Mouse (Mus musculus) MEL (cell line): ENCODE measurements around the gene Pakap. TPM values are rescaled to one million over a fixed set of nuclear protein-coding genes. Genes with fewer than 3 reads are reported as not detected.

ENCODE experiments used
- DNase-seq: peaks from one replicate; pipeline ENCODE4 v3.0.0; 2011; ENCODE audit warnings: low read depth, low spot score
- H3K27ac ChIP-seq: 2 replicates; pipeline ENCODE4 v1.5.1; 2012; ENCODE audit warnings: low read depth, mild to moderate bottlenecking, control low read depth, low read length, moderate library complexity; ENCODE audit not compliant: control insufficient read depth
- H3K27me3 ChIP-seq, 2 experiments: fragments of 150-350 bp in 1 of 2; sonication (generic) in 1 of 2; 2 replicates each; pipeline ENCODE4 v1.6.1; 2012; ENCODE audit warnings: low read length in 2 of 2, mild to moderate bottlenecking in 2 of 2, improper control_type of control experiment in 1 of 2, moderate library complexity in 1 of 2; ENCODE audit not compliant: insufficient read depth in 2 of 2, control insufficient read depth in 1 of 2
- H3K36me3 ChIP-seq, 2 experiments: 2 replicates each; pipeline ENCODE4 v1.6.1; 2012 to 2014; ENCODE audit warnings: low read length in 2 of 2, improper control_type of control experiment in 1 of 2, inconsistent platforms in 1 of 2, mild to moderate bottlenecking in 1 of 2; ENCODE audit not compliant: insufficient read depth in 2 of 2, control insufficient read depth in 1 of 2
- H3K4me1 ChIP-seq, 2 experiments: fragments of 150-350 bp in 1 of 2; sonication (generic) in 1 of 2; 2 replicates each; pipeline ENCODE4 v1.6.1; 2012; ENCODE audit warnings: low read length in 2 of 2, improper control_type of control experiment in 1 of 2, mild to moderate bottlenecking in 1 of 2; ENCODE audit not compliant: insufficient read depth in 2 of 2, control insufficient read depth in 1 of 2
- H3K4me3 ChIP-seq, 2 experiments: fragments of 150-350 bp in 1 of 2; sonication (generic) in 1 of 2; 2 replicates each; pipeline ENCODE4 v1.5.1; 2012; ENCODE audit warnings: low read depth in 2 of 2, low read length in 2 of 2, mild to moderate bottlenecking in 2 of 2, moderate library complexity in 2 of 2, control low read depth in 1 of 2, improper control_type of control experiment in 1 of 2; ENCODE audit not compliant: control insufficient read depth in 1 of 2, insufficient read depth in 1 of 2
- H3K79me2 ChIP-seq: 2 replicates; pipeline ENCODE4 v1.6.1; 2012; ENCODE audit warnings: mild to moderate bottlenecking, low read length, moderate library complexity; ENCODE audit not compliant: control insufficient read depth, poor library complexity, insufficient read depth
- H3K9ac ChIP-seq: 2 replicates; pipeline ENCODE4 v1.6.1; 2012; ENCODE audit warnings: low read depth, mild to moderate bottlenecking, control low read depth, low read length, moderate library complexity; ENCODE audit not compliant: control insufficient read depth, poor library complexity, severe bottlenecking
- H3K9me3 ChIP-seq: fragments of 150-350 bp; sonication (generic); replicated peaks from 2 replicates; pipeline ENCODE4 v1.6.1; 2012; ENCODE audit warnings: mild to moderate bottlenecking, low read length, improper control_type of control experiment, moderate library complexity; ENCODE audit not compliant: insufficient read depth
- CHD1 ChIP-seq: IDR thresholded peaks from 2 replicates; pipeline ENCODE4 v1.6.1; 2012; ENCODE audit warnings: low read depth, mild to moderate bottlenecking, inconsistent platforms, low read length, improper control_type of control experiment
- CTCF ChIP-seq, 3 experiments: IDR thresholded peaks in 2 of 3; conservative IDR thresholded peaks in 1 of 3; 2 replicates each; pipeline ENCODE4 v1.5.1; 2011 to 2012; ENCODE audit warnings: low read length in 3 of 3, low read depth in 2 of 3, mild to moderate bottlenecking in 2 of 3, improper control_type of control experiment in 1 of 3, inconsistent platforms in 1 of 3, mixed read lengths in 1 of 3, moderate library complexity in 1 of 3; ENCODE audit not compliant: control insufficient read depth in 1 of 3, insufficient read depth in 1 of 3, poor library complexity in 1 of 3, severe bottlenecking in 1 of 3
- E2F4 ChIP-seq: IDR thresholded peaks from 2 replicates; pipeline ENCODE4 v1.6.1; 2011; ENCODE audit warnings: low read depth, low read length, improper control_type of control experiment, borderline replicate concordance
- ELF1 ChIP-seq: IDR thresholded peaks from 2 replicates; pipeline ENCODE4 v1.6.1; 2014; ENCODE audit warnings: low read depth, mild to moderate bottlenecking, inconsistent platforms, low read length, improper control_type of control experiment, moderate library complexity
- ETS1 ChIP-seq: IDR thresholded peaks from 2 replicates; pipeline ENCODE4 v1.6.1; 2012; ENCODE audit warnings: low read depth, mild to moderate bottlenecking, inconsistent platforms, low read length, improper control_type of control experiment, moderate library complexity
- GABPA ChIP-seq: IDR thresholded peaks from 2 replicates; pipeline ENCODE4 v1.6.1; 2012; ENCODE audit warnings: low read depth, mild to moderate bottlenecking, inconsistent platforms, low read length, improper control_type of control experiment, moderate library complexity
- GATA1 ChIP-seq: IDR thresholded peaks from 2 replicates; pipeline ENCODE4 v1.6.1; 2011; ENCODE audit warnings: low read depth, low read length, improper control_type of control experiment
- HCFC1 ChIP-seq: IDR thresholded peaks from 2 replicates; pipeline ENCODE4 v1.6.1; 2012; ENCODE audit warnings: low read depth, mild to moderate bottlenecking, inconsistent platforms, low read length, improper control_type of control experiment, moderate library complexity
- JUND ChIP-seq: IDR thresholded peaks from 2 replicates; pipeline ENCODE4 v1.6.1; 2011; ENCODE audit warnings: low read depth, mild to moderate bottlenecking, improper control_type of control experiment, low read length
- MAX ChIP-seq: IDR thresholded peaks from 2 replicates; pipeline ENCODE4 v1.6.1; 2011; ENCODE audit warnings: low read length, improper control_type of control experiment
- MAZ ChIP-seq: IDR thresholded peaks from 2 replicates; pipeline ENCODE4 v1.6.1; 2012; ENCODE audit warnings: low read depth, mild to moderate bottlenecking, inconsistent platforms, low read length, improper control_type of control experiment
- MXI1 ChIP-seq: IDR thresholded peaks from 2 replicates; pipeline ENCODE4 v1.6.1; 2011; ENCODE audit warnings: mild to moderate bottlenecking, low read depth, low read length, improper control_type of control experiment
- MYB ChIP-seq: IDR thresholded peaks from 2 replicates; pipeline ENCODE4 v1.6.1; 2011; ENCODE audit warnings: mild to moderate bottlenecking, low read depth, low read length, improper control_type of control experiment
- NELFE ChIP-seq: IDR thresholded peaks from 2 replicates; pipeline ENCODE4 v1.6.1; 2011; ENCODE audit warnings: low read depth, low read length, improper control_type of control experiment
- NRF1 ChIP-seq: IDR thresholded peaks from 2 replicates; pipeline ENCODE4 v1.6.1; 2014; ENCODE audit warnings: low read depth, mild to moderate bottlenecking, inconsistent platforms, low read length, improper control_type of control experiment, moderate library complexity; ENCODE audit not compliant: poor library complexity, insufficient read depth, severe bottlenecking
- POLR2A ChIP-seq, 2 experiments: IDR thresholded peaks; 2 replicates each; pipeline ENCODE4 v1.6.1; 2011 to 2012; ENCODE audit warnings: low read length in 2 of 2, mild to moderate bottlenecking in 2 of 2, control low read depth in 1 of 2, improper control_type of control experiment in 1 of 2, low read depth in 1 of 2, moderate library complexity in 1 of 2; ENCODE audit not compliant: control insufficient read depth in 1 of 2, insufficient read depth in 1 of 2, poor library complexity in 1 of 2
- RCOR1 ChIP-seq: IDR thresholded peaks from 2 replicates; pipeline ENCODE4 v1.6.1; 2012; ENCODE audit warnings: low read depth, mild to moderate bottlenecking, inconsistent platforms, low read length, improper control_type of control experiment
- SIN3A ChIP-seq: IDR thresholded peaks from 2 replicates; pipeline ENCODE4 v1.6.1; 2012; ENCODE audit warnings: low read length, improper control_type of control experiment, inconsistent platforms
- SMC3 ChIP-seq: IDR thresholded peaks from 2 replicates; pipeline ENCODE4 v1.6.1; 2011; ENCODE audit warnings: low read depth, low read length, improper control_type of control experiment
- TAL1 ChIP-seq: IDR thresholded peaks from 2 replicates; pipeline ENCODE4 v1.6.1; 2012; ENCODE audit warnings: mild to moderate bottlenecking, inconsistent platforms, low read length, moderate library complexity, mixed read lengths
- TBP ChIP-seq: IDR thresholded peaks from 2 replicates; pipeline ENCODE4 v1.8.0; 2011; ENCODE audit warnings: low read depth, low read length, improper control_type of control experiment
- TCF12 ChIP-seq: IDR thresholded peaks from 2 replicates; pipeline ENCODE4 v1.6.1; 2014; ENCODE audit warnings: low read depth, mild to moderate bottlenecking, inconsistent platforms, low read length, improper control_type of control experiment, moderate library complexity
- USF2 ChIP-seq, 2 experiments: IDR thresholded peaks; 2 replicates each; pipeline ENCODE4 v1.6.1; 2011 to 2012; ENCODE audit warnings: improper control_type of control experiment in 2 of 2, low read length in 2 of 2, borderline replicate concordance in 1 of 2, inconsistent platforms in 1 of 2, low read depth in 1 of 2, mild to moderate bottlenecking in 1 of 2; ENCODE audit not compliant: insufficient read depth in 1 of 2
- ZKSCAN1 ChIP-seq: IDR thresholded peaks from 2 replicates; pipeline ENCODE4 v1.6.1; 2012; ENCODE audit warnings: low read depth, mild to moderate bottlenecking, inconsistent platforms, low read length, improper control_type of control experiment, moderate library complexity
- ZMIZ1 ChIP-seq: IDR thresholded peaks from 2 replicates; pipeline ENCODE4 v1.6.1; 2012; ENCODE audit warnings: low read depth, mild to moderate bottlenecking, inconsistent platforms, low read length, improper control_type of control experiment, moderate library complexity
- ZNF384 ChIP-seq: IDR thresholded peaks from 2 replicates; pipeline ENCODE4 v1.6.1; 2012; ENCODE audit warnings: low read depth, mild to moderate bottlenecking, inconsistent platforms, low read length, improper control_type of control experiment
- polyA plus RNA-seq, 2 experiments: library from polyadenylated mRNA; stranded (reverse) in 1 of 2; unstranded in 1 of 2; fragments of >175 nt in 1 of 2; fragments of >200 nt in 1 of 2; gene quantifications; 2 replicates each; pipeline versions ENCODE4 v1.2.1 to v1.2.4; 2012; ENCODE audit warnings: low replicate concordance in 2 of 2, low read depth in 1 of 2; ENCODE audit not compliant: insufficient read length in 2 of 2, insufficient read depth in 1 of 2, missing spikeins in 1 of 2
- total RNA-seq: library from RNA; depleted of rRNA; stranded (reverse); fragments of 300-350 nt; gene quantifications from 2 replicates; pipeline ENCODE4 v1.2.3, GENCODE M21; 2012

The Pakap gene
- total and polyA plus RNA-seq, 3 experiments, result not detected

GRCm38 (mm10) chr4:57906708-57907107 lies 338.7 kb downstream of the Pakap start:
- Histone ChIP-seq H3K9me3 (no peaks in the 10 kb centered on the region), H3K4me3 (no peak overlapping the region)
- TF ChIP-seq E2F4, result no peak
- no peak for TF ChIP-seq ELF1
- TF ChIP-seq GABPA, result no peak
- no peak for TF ChIP-seq TCF12
- TF ChIP-seq SMC3, result no peak
- no peak for TF ChIP-seq GATA1
- no peak for TF ChIP-seq JUND
- no peak for TF ChIP-seq HCFC1
- TF ChIP-seq MAX, result no peak
- TF ChIP-seq MYB, result no peak
- TF ChIP-seq SIN3A, result no peak
- TF ChIP-seq USF2 (IDR thresholded peaks at IDR 0.05; ENCODE audit: borderline replicate concordance in 1 of 2, insufficient read depth in 1 of 2, low read depth in 1 of 2, low read length in 2 of 2), result no peak
- no peak for TF ChIP-seq POLR2A (IDR thresholded peaks at IDR 0.05; ENCODE audit: control insufficient read depth in 1 of 2, insufficient read depth in 1 of 2, low read depth in 1 of 2, low read length in 2 of 2, poor library complexity in 1 of 2)
- TF ChIP-seq ZKSCAN1, result no peak
- TF ChIP-seq NRF1, result no peak
- no peak for TF ChIP-seq ETS1
- no peak for TF ChIP-seq MAZ
- TF ChIP-seq TBP, result no peak
- TF ChIP-seq RCOR1, result no peak
- TF ChIP-seq TAL1, result no peak
- TF ChIP-seq, all 39 proteins: peak for 0
- Histone ChIP-seq H3K9ac (no peak overlapping the region), H3K4me1 (0 out of 4 replicates have a peak, but pooled peaks cover 0 to 3% of the 10 kb centered on the region in 2 experiments), H3K27me3 (peaks cover 12 to 15% of the 10 kb centered on the region in 2 experiments), H3K79me2 (no peaks in the 10 kb centered on the region), H3K36me3 (no peaks in the 10 kb centered on the region), H3K27ac (no peak overlapping the region)
- no peak for DNase-seq

GRCm38 (mm10) chr4:57908860-57909259 lies 340.9 kb downstream of the Pakap start:
- Histone ChIP-seq H3K4me3 (no peak overlapping the region), H3K9ac (no peak overlapping the region), H3K27ac (no peak overlapping the region), H3K4me1 (no peaks in the 10 kb centered on the region), H3K79me2 (no peaks in the 10 kb centered on the region), H3K36me3 (no peaks in the 10 kb centered on the region), H3K9me3 (no peaks in the 10 kb centered on the region), H3K27me3 (peaks cover 12 to 17% of the 10 kb centered on the region in 2 experiments)
- TF ChIP-seq CTCF (IDR thresholded peaks at IDR 0.05 in 2 of 3, conservative IDR thresholded peaks at IDR 0.05 in 1 of 3; ENCODE audit: control insufficient read depth in 1 of 3, insufficient read depth in 1 of 3, low read depth in 2 of 3, low read length in 3 of 3, poor library complexity in 1 of 3, severe bottlenecking in 1 of 3) (no peak), ZMIZ1 (no peak), SMC3 (no peak), USF2 (IDR thresholded peaks at IDR 0.05; ENCODE audit: borderline replicate concordance in 1 of 2, insufficient read depth in 1 of 2, low read depth in 1 of 2, low read length in 2 of 2) (no peak), NELFE (no peak), CHD1 (no peak), MXI1 (no peak), RCOR1 (no peak), ZKSCAN1 (no peak), POLR2A (IDR thresholded peaks at IDR 0.05; ENCODE audit: control insufficient read depth in 1 of 2, insufficient read depth in 1 of 2, low read depth in 1 of 2, low read length in 2 of 2, poor library complexity in 1 of 2) (no peak), ZNF384 (no peak), TBP (no peak)
- no peak for DNase-seq
